Mouse (Mus musculus): ENCODE data around the gene Ifih1. TPM values are rescaled to one million over a fixed set of nuclear protein-coding genes. Genes with fewer than 3 reads are reported as not detected.

Ifih1 gene
- total RNA-seq, 2 experiments from 2014 or later = 2.0 to 3.2 TPM

GRCm38 (mm10) chr2:62656072-62656471 is 10.0 kb upstream of the Ifih1 start:
- TF ChIP-seq CTCF (IDR thresholded peaks at IDR 0.05) = no peak
- no peak overlapping the region for H3K4me3 ChIP-seq
- DNase-seq = no peak
- intact Hi-C loops (cut with DNase I) = no loop called here
- H3K27ac ChIP-seq = no peak overlapping the region

GRCm38 (mm10) chr2:62654519-62655338 is 8.7 kb upstream of the Ifih1 start:
- Histone ChIP-seq H3K27ac (no peak overlapping the region), H3K4me3 (no peak overlapping the region)
- peak; percentile 46 for DNase-seq
- intact Hi-C loops (cut with DNase I) = no loop called here
- peak; percentile 64 for TF ChIP-seq CTCF (IDR thresholded peaks at IDR 0.05)

GRCm38 (mm10) chr2:62652466-62652865 is 6.4 kb upstream of the Ifih1 start:
- no peak for TF ChIP-seq CTCF (IDR thresholded peaks at IDR 0.05)
- no peak overlapping the region for H3K4me3 ChIP-seq
- DNase-seq = no peak
- intact Hi-C loops (cut with DNase I) = no loop called here
- no peak overlapping the region for H3K27ac ChIP-seq

GRCm38 (mm10) chr2:62651890-62652289 is 5.8 kb upstream of the Ifih1 start:
- TF ChIP-seq CTCF (IDR thresholded peaks at IDR 0.05) = no peak
- no peak for DNase-seq
- no peak overlapping the region for H3K27ac ChIP-seq
- intact Hi-C loops (cut with DNase I) = no loop called here
- H3K4me3 ChIP-seq = no peak overlapping the region

GRCm38 (mm10) chr2:62646671-62647289 is 725 bp upstream of the Ifih1 start:
- Histone ChIP-seq H3K4me3 (peak overlapping the region; percentile 90), H3K27ac (peak overlapping the region; percentile 91)
- intact Hi-C loops (cut with DNase I) = no loop called here
- TF ChIP-seq CTCF (IDR thresholded peaks at IDR 0.05) = no peak
- DNase-seq = no peak

GRCm38 (mm10) chr2:62645475-62645874 is 580 bp downstream of the Ifih1 start:
- TF ChIP-seq CTCF (IDR thresholded peaks at IDR 0.05) = no peak
- peak; percentile 21 for DNase-seq
- H3K4me3 ChIP-seq = peak overlapping the region; percentile 90
- peak overlapping the region; percentile 91 for H3K27ac ChIP-seq
- intact Hi-C loops (cut with DNase I) = no loop called here

- no peak for TF ChIP-seq CTCF (IDR thresholded peaks at IDR 0.05)
- H3K27ac ChIP-seq = peak overlapping the region; percentile 91; the same call in 1 of the 2 replicates
- peak overlapping the region; percentile 90 for H3K4me3 ChIP-seq
- intact Hi-C loops (cut with DNase I) = no loop called here
- no peak for DNase-seq
Observed at GRCm38 (mm10) chr2:62644891-62645290, 1.2 kb downstream of the Ifih1 start.

- Histone ChIP-seq H3K27ac (no peak overlapping the region), H3K4me3 (peak overlapping the region; percentile 90)
- peak; percentile 83 for TF ChIP-seq CTCF (IDR thresholded peaks at IDR 0.05)
- intact Hi-C loops (cut with DNase I) = no loop called here
- DNase-seq = peak; percentile 53
Observed at GRCm38 (mm10) chr2:62643405-62644305, 2.4 kb downstream of the Ifih1 start.

GRCm38 (mm10) chr2:62639869-62640268 is 6.2 kb downstream of the Ifih1 start:
- intact Hi-C loops (cut with DNase I) = no loop called here
- no peak for TF ChIP-seq CTCF (IDR thresholded peaks at IDR 0.05)

GRCm38 (mm10) chr2:62630446-62630845 is 15.6 kb downstream of the Ifih1 start:
- TF ChIP-seq CTCF (IDR thresholded peaks at IDR 0.05) = peak; percentile 78
- no peak for DNase-seq
- intact Hi-C loops (cut with DNase I) = no loop called here
- H3K4me3 ChIP-seq = no peak overlapping the region
- no peak overlapping the region for H3K27ac ChIP-seq

More at GRCm38 (mm10) chr2:62639869-62640268, 6.2 kb downstream of the Ifih1 start:
- no peak for DNase-seq
- Histone ChIP-seq H3K4me3 (no peak overlapping the region), H3K27ac (no peak overlapping the region)

GRCm38 (mm10) chr2:62628356-62628755 is 17.7 kb downstream of the Ifih1 start:
- intact Hi-C loops (cut with DNase I) = loop anchor here (5.0 kb wide), 1 partner anchor 81 kb away; no protein-coding TSS in a partner anchor
- no peak for DNase-seq
- no peak for TF ChIP-seq CTCF (IDR thresholded peaks at IDR 0.05)
- no peak overlapping the region for H3K4me3 ChIP-seq
- H3K27ac ChIP-seq = no peak overlapping the region

GRCm38 (mm10) chr2:62627728-62628127 is 18.3 kb downstream of the Ifih1 start:
- no peak overlapping the region for H3K27ac ChIP-seq
- TF ChIP-seq CTCF (IDR thresholded peaks at IDR 0.05) = peak; percentile 72
- no peak for DNase-seq
- no peak overlapping the region for H3K4me3 ChIP-seq
- intact Hi-C loops (cut with DNase I) = loop anchor here (5.0 kb wide), 1 partner anchor 80 kb away; no protein-coding TSS in a partner anchor
